ENCODE assay signal across 10 mouse cellular contexts in genomic region chr7:104369736-104370414, GRCm38 (mm10). TPM values are rescaled to one million over a fixed set of nuclear protein-coding genes. Genes with fewer than 3 reads are reported as not detected.
DNase-seq lines count a peak whose midpoint lies in the region; ATAC-seq and TF ChIP-seq lines count a peak whose summit lies in the region.
"Had no signal": no experiment of that assay in that cellular context is flagged by ENCODE, and none has a peak within 500 bp of the region (broad histone marks: within the 10 kb centered on the region; RNA-seq: fewer than 3 reads in every experiment).

Gene Trim30b, minus strand, starts transcription at chr7:104369884.

- no peaks in the 10 kb centered on the region for H3K27me3 ChIP-seq in liver, postnatal 0 days (ENCODE audit: insufficient read depth, low read length)
- no peaks in the 10 kb centered on the region for H3K27me3 ChIP-seq in thymus, adult 2 months (ENCODE audit: control insufficient read depth, insufficient read depth, low read length)
- H3K27me3 ChIP-seq: embryonic facial prominence, embryonic 13.5 days; limb, embryonic 15.5 days had no signal

- no peaks in the 10 kb centered on the region for H3K9me3 ChIP-seq in liver, postnatal 0 days (ENCODE audit: low read length)
- H3K9me3 ChIP-seq: embryonic facial prominence, embryonic 13.5 days; limb, embryonic 15.5 days had no signal

- TF ChIP-seq CTCF in bone marrow macrophage, adult 2 months (IDR thresholded peaks at IDR 0.05; ENCODE audit: low read depth, low read length) = no peak
- peak; percentile 69 for TF ChIP-seq CTCF in liver, postnatal 0 days (IDR thresholded peaks at IDR 0.05; ENCODE audit: low read depth)
- no peak for TF ChIP-seq CTCF in thymus, adult 2 months (IDR thresholded peaks at IDR 0.05; ENCODE audit: borderline replicate concordance, control insufficient read depth, extremely low read depth, insufficient read depth, low read length, poor library complexity)

- peaks cover 12% of the 10 kb centered on the region for H3K4me1 ChIP-seq in bone marrow macrophage, adult 2 months (ENCODE audit: control insufficient read depth, insufficient read depth, low read length)
- no peaks in the 10 kb centered on the region for H3K4me1 ChIP-seq in liver, postnatal 0 days (ENCODE audit: insufficient read depth)
- H3K4me1 ChIP-seq in thymus, adult 2 months (replicated peaks; ENCODE audit: control insufficient read depth, insufficient read depth, low read length) = no peaks in the 10 kb centered on the region
- H3K4me1 ChIP-seq: embryonic facial prominence, embryonic 13.5 days; limb, embryonic 15.5 days had no signal

- H3K4me2 ChIP-seq in liver, postnatal 0 days (ENCODE audit: low read depth, low read length) = peak within 1 kb of the TSS; percentile 30
- H3K4me2 ChIP-seq: embryonic facial prominence, embryonic 13.5 days; limb, embryonic 15.5 days had no signal

- peak; percentile 84 for ATAC-seq in liver, postnatal 0 days

- DNase-seq in left cerebral cortex, postnatal 14 days (ENCODE audit: low spot score in 2 of 2) = peak; percentile 3
- no peak for DNase-seq in left cerebral cortex, adult 18-20 months (ENCODE audit: low spot score in 2 of 2)
- DNase-seq in liver, postnatal 0 days = peak; percentile 15
- DNase-seq in thymus, adult 2 months = peak; percentile 26
- no peak for DNase-seq in cerebellum, adult 11-12 months
- no peak for DNase-seq in gastrocnemius, adult 8-10 months (ENCODE audit: low spot score in 2 of 2)
- no peak for DNase-seq in cerebellum, postnatal 25 days

- TF ChIP-seq POLR2A in bone marrow macrophage, adult 2 months (IDR thresholded peaks at IDR 0.05; ENCODE audit: borderline replicate concordance, low read depth, low read length) = no peak
- TF ChIP-seq POLR2A in thymus, adult 2 months (IDR thresholded peaks at IDR 0.05; ENCODE audit: control insufficient read depth, extremely low read depth, insufficient read depth, low read length, poor library complexity) = no peak

- peak within 1 kb of the TSS; percentile 67 for H3K27ac ChIP-seq in bone marrow macrophage, adult 2 months (ENCODE audit: insufficient read depth, low read depth, low read length)
- H3K27ac ChIP-seq in liver, postnatal 0 days (ENCODE audit: low read depth) = peak within 1 kb of the TSS; percentile 69
- H3K27ac ChIP-seq in thymus, adult 2 months (ENCODE audit: control insufficient read depth, insufficient read depth, low read length) = no peak within 1 kb of the TSS
- H3K27ac ChIP-seq: embryonic facial prominence, embryonic 13.5 days; limb, embryonic 15.5 days had no signal

- no peak for TF ChIP-seq EP300 in liver, postnatal 0 days (IDR thresholded peaks at IDR 0.05; ENCODE audit: low read depth)

- no peak within 1 kb of the TSS for H3K4me3 ChIP-seq in bone marrow macrophage, adult 2 months (ENCODE audit: insufficient read depth, low read length)
- H3K4me3 ChIP-seq in liver, postnatal 0 days (ENCODE audit: low read depth, low read length) = no peak within 1 kb of the TSS
- H3K4me3 ChIP-seq in thymus, adult 2 months (ENCODE audit: control insufficient read depth, insufficient read depth, low read length) = no peak within 1 kb of the TSS
- H3K4me3 ChIP-seq: embryonic facial prominence, embryonic 13.5 days; limb, embryonic 15.5 days had no signal

- H3K36me3 ChIP-seq in liver, postnatal 0 days (replicated peaks; ENCODE audit: insufficient read depth, low read length) = no peaks in the 10 kb centered on the region
- no peaks in the 10 kb centered on the region for H3K36me3 ChIP-seq in thymus, adult 2 months (ENCODE audit: control insufficient read depth, insufficient read depth, low read length)
- H3K36me3 ChIP-seq: embryonic facial prominence, embryonic 13.5 days; limb, embryonic 15.5 days had no signal

- intact Hi-C loops in left cerebral cortex, postnatal 14 days (cut with DNase I) = no loop called here

- H3K9ac ChIP-seq in liver, postnatal 0 days (replicated peaks) = no peak within 1 kb of the TSS
- H3K9ac ChIP-seq: embryonic facial prominence, embryonic 13.5 days; limb, embryonic 15.5 days had no signal

- 59% methylated on average over 1 of the region's 1 CpGs for WGBS in liver, postnatal 0 days (ENCODE audit: insufficient replicate concordance)
- WGBS in thymus, adult 2 months = 16% methylated on average over 1 of the region's 1 CpGs

RNA-seq across cellular contexts. Expression of gene Trim30b, which starts in this region (rescaled TPM):
- total RNA-seq in left cerebral cortex, postnatal 14 days (2021) = not detected
- total RNA-seq in left cerebral cortex, adult 18-20 months (2021) = under 1 TPM in 1 of 2 experiments, not detected in 1; 0.14 TPM
- polyA plus RNA-seq in bone marrow macrophage, adult 2 months (2012; ENCODE audit: insufficient read depth, insufficient read length, missing spikeins) = 3.0 and 3.3 TPM in 2 replicates
- 0.49 and 0.53 TPM in 2 replicates for polyA plus RNA-seq in liver, postnatal 0 days (2015; fragmentation: Nextera tagmentation; extraction: Ambion mirVana)
- polyA plus RNA-seq in thymus, adult 2 months (2012; rRNA removed) = 0.34 and 0.74 TPM in 2 replicates
- total RNA-seq in gastrocnemius, adult 8-10 months (2022) = not detected
- polyA plus RNA-seq: embryonic facial prominence, embryonic 13.5 days had no signal

Comparison
In these comparisons a context has a peak if more than half of its experiments do, and no peak if none do; other contexts are left out.
1. Peak in DNase-seq in left cerebral cortex, postnatal 14 days; RNA of the gene not detected or under 1 TPM.
2. Peak in DNase-seq, ATAC-seq, H3K27ac ChIP-seq and H3K4me2 ChIP-seq in liver, postnatal 0 days; RNA of the gene not detected or under 1 TPM.
3. Peak in DNase-seq in thymus, adult 2 months; RNA of the gene not detected or under 1 TPM.